13 mouse cellular contexts compared by ENCODE assay signal in genomic region chr15:101271107-101271506, GRCm38 (mm10). TPM values are rescaled to one million over a fixed set of nuclear protein-coding genes. Genes with fewer than 3 reads are reported as not detected.
"Had no signal": no experiment of that assay in that cellular context is flagged by ENCODE, and none has a peak within 500 bp of the region (broad histone marks: within the 10 kb centered on the region; RNA-seq: fewer than 3 reads in every experiment).

No protein-coding gene starts in this region.

- H3K27ac ChIP-seq: limb, embryonic 12.5 days; liver, embryonic 13.5 days; lung, embryonic 15.5 days; midbrain, embryonic 13.5 days had no signal

- H3K4me2 ChIP-seq: limb, embryonic 12.5 days; liver, embryonic 13.5 days; lung, embryonic 15.5 days; midbrain, embryonic 13.5 days had no signal

- DNase-seq: kidney, adult 11 months; kidney, postnatal 10 days; kidney, postnatal 4 days; liver; liver, embryonic 13.5 days; liver, postnatal 0 days; right cerebral cortex, postnatal 14 days; thymus, adult 18-20 months; thymus, postnatal 14 days had no signal

- H3K36me3 ChIP-seq: liver, embryonic 13.5 days had no signal

- H3K27me3 ChIP-seq: lung, embryonic 15.5 days had no signal

- ATAC-seq: liver, postnatal 0 days; midbrain, embryonic 13.5 days had no signal

- H3K9ac ChIP-seq: limb, embryonic 12.5 days; liver, embryonic 13.5 days; liver, postnatal 0 days; lung, embryonic 15.5 days; midbrain, embryonic 13.5 days had no signal

- H3K4me3 ChIP-seq: limb, embryonic 12.5 days; liver, embryonic 13.5 days; lung, embryonic 15.5 days; midbrain, embryonic 13.5 days had no signal

- H3K9me3 ChIP-seq: limb, embryonic 12.5 days; liver, embryonic 13.5 days; lung, embryonic 15.5 days; midbrain, embryonic 13.5 days had no signal

RNA-seq across cellular contexts. Expression of gene 6030408B16Rik, which starts 21.9 kb away (rescaled TPM):
- total RNA-seq: midbrain, postnatal 0 days had no signal
